Mouse (Mus musculus) E14TG2a.4 (cell line): Measurements from ENCODE around the gene Amh.

ENCODE experiments used
- H3K27me3 ChIP-seq: 2 replicates; pipeline ENCODE4 v1.6.1; 2014; ENCODE audit warnings: low read length, control low read depth; ENCODE audit not compliant: insufficient read depth
- H3K36me3 ChIP-seq: 2 replicates; pipeline ENCODE4 v1.6.1; 2014; ENCODE audit warnings: low read length, control low read depth; ENCODE audit not compliant: insufficient read depth
- H3K4me1 ChIP-seq: replicated peaks from 2 replicates; pipeline ENCODE4 v1.6.1; 2014; ENCODE audit warnings: low read depth, low read length, control low read depth
- H3K4me3 ChIP-seq: replicated peaks from 2 replicates; pipeline ENCODE4 v1.5.1; 2014; ENCODE audit warnings: mild to moderate bottlenecking, low read length
- H3K9me3 ChIP-seq: 2 replicates; pipeline ENCODE4 v1.6.1; 2014; ENCODE audit warnings: low read length, control low read depth
- CTCF ChIP-seq: conservative IDR thresholded peaks from 2 replicates; pipeline ENCODE4 v1.5.1; 2014; ENCODE audit warnings: low read length
- NANOG ChIP-seq: IDR thresholded peaks from 2 replicates; pipeline ENCODE4 v1.6.1; 2014; ENCODE audit warnings: borderline replicate concordance, low read length, mixed read lengths
- POU5F1 ChIP-seq: IDR thresholded peaks from 2 replicates; pipeline ENCODE4 v1.6.1; 2014; ENCODE audit warnings: low read length, borderline replicate concordance

Amh gene

DNA sequence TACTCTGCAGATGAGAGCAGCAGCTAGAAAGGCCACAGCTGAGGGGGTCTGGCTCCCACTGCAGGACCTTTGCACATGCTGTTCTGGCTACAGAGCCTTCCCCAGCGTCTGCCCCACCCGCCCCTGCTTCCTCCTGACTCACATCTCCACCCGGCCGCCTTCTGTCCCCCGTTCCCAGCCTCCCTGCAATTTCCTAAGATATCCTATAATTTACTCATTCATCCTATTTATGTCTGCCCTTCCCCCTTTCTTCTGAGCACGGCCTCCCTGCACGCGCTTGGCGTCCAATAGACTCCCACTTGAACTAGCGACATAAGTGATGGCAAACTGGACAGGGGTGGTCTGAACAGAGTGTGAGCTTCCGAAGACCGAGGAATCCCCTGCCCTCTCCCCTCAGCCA is 40.7 kb downstream of the Amh start:
- Histone ChIP-seq H3K4me1 (peaks cover 67% of the 10 kb centered on the region), H3K4me3 (no peak overlapping the region), H3K36me3 (peaks cover 9% of the 10 kb centered on the region), H3K9me3 (no peaks in the 10 kb centered on the region), H3K27me3 (peaks cover 59% of the 10 kb centered on the region)
- TF ChIP-seq NANOG (no peak), CTCF (no peak)

DNA sequence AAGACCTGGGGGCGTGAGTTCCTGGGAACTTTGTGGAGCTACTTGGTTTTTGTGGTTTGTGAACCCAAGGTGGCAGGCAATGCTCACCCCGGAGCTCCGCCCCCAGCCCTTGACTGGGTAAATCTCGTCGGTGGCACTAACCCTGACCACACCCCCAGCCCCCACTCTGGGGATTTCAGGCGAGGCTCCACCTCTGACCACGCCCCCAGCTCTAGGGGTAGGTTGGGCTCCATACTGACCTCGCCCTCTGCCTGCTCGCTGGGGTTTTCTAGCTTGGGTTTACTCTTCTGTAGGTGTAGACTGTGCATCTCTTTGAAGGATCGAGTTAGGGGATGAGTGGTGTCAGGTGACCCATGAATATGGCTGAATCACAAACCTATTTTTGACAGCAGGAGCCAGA is 43.5 kb downstream of the Amh start:
- Histone ChIP-seq H3K36me3 (peaks cover 37% of the 10 kb centered on the region), H3K4me3 (0 out of 2 replicates have a peak overlapping the region, but pooled peaks have one; percentile 10), H3K27me3 (peaks cover 30% of the 10 kb centered on the region), H3K4me1 (peaks cover 61% of the 10 kb centered on the region), H3K9me3 (no peaks in the 10 kb centered on the region)
- TF ChIP-seq NANOG (no peak), POU5F1 (no peak)

DNA sequence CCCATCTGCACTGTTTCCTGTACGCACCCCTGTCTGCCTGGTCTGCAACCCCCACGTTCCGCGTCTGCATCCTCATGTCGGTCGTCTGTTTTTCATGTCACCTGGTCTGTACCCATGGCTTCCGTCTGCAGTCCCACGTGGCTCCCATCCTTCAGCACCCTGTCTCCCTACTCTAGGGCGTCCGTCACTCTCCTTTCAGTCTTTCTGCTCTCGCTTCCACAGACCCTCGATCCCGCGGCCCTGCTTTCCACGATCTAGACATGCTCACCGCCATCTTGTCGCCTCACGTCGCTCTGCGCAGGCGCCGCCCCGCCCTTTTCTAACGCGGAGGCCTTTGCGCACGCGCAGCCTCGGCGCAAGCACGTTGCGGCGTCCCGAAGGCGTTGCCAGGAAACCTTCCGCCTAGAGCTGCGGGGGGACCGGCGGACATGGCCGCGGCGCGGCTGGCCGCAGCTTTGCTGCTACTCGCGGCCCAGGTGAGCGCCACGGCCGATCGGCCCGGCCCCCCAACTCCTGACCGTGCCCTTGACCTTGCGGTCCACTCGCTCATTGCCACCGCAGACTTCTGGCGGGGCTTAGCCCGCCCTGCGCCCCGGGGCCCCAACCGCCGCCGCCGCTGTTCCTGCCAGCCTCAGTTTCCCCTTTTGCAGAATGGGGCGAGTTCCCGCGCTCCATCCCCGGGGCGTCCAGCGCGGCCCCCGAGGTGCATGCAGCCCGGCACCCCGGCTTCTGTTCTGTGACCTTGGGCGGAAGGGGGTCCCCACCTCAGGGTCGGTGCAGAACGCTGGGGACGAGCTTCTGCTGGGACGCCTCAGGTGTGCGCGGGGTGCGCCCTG is 50.1 kb downstream of the Amh start, which contains the start of the genes Lsm7 and Sppl2b:
Lsm7 (minus strand) TSS at position 297 of the 836 bp plus-strand sequence.
Sppl2b (plus strand) TSS at position 363 of the 836 bp plus-strand sequence.
- Histone ChIP-seq H3K4me3 (peak within 1 kb of the TSS; percentile 95), H3K36me3 (peaks cover 44% of the 10 kb centered on the region), H3K9me3 (no peaks in the 10 kb centered on the region), H3K4me1 (peaks cover 63% of the 10 kb centered on the region), H3K27me3 (no peaks in the 10 kb centered on the region)
- TF ChIP-seq NANOG (no peak), POU5F1 (no peak), CTCF (no peak)

DNA sequence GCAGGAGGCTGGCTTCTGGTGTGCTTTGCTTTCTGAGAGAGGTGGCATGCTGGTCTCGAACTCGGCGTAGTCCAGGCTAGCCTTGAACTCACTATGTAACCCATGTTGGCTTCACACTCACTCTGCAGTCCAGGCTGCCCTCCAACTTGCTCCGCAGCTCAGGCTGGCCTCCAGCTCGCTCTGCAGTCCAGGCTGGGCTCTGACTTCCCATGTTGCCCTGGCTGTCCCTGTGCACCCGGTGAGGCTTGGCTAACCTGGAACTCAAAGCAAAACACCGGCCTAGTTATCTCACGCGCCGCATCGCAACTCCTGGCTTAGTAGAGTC is 50.7 kb downstream of the Amh start:
- H3K4me3 ChIP-seq: peak overlapping the region; percentile 95
- H3K27me3 ChIP-seq: no peaks in the 10 kb centered on the region
- TF ChIP-seq CTCF (no peak), POU5F1 (no peak), NANOG (no peak)
- H3K9me3 ChIP-seq: no peaks in the 10 kb centered on the region
- peaks cover 58% of the 10 kb centered on the region for H3K4me1 ChIP-seq
- peaks cover 38% of the 10 kb centered on the region for H3K36me3 ChIP-seq

DNA sequence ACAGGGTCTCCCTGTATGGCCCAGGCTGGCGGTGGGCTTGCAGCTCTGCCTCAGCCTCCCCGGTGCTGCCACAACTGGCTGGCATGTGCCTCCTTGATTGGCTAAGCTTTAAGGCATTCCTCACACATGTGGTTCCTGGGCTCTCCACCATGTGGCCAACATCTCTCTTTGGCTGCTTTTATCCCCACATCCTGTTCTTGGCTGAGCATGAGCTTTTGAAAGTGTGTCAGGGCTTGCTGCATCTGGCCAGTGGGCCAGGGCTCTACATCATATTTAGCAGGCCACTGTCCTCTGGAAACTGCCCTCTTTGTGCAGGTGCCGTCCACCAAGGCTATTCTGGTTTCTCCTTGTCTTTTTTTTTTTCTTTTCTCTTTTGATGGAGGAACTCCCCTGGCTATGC is 51.2 kb downstream of the Amh start:
- peaks cover 36% of the 10 kb centered on the region for H3K36me3 ChIP-seq
- no peaks in the 10 kb centered on the region for H3K27me3 ChIP-seq
- H3K9me3 ChIP-seq: no peaks in the 10 kb centered on the region
- peaks cover 58% of the 10 kb centered on the region for H3K4me1 ChIP-seq
- TF ChIP-seq CTCF: no peak
- TF ChIP-seq POU5F1: no peak
- peak overlapping the region; percentile 95; the same call in 1 of the 2 replicates for H3K4me3 ChIP-seq

DNA sequence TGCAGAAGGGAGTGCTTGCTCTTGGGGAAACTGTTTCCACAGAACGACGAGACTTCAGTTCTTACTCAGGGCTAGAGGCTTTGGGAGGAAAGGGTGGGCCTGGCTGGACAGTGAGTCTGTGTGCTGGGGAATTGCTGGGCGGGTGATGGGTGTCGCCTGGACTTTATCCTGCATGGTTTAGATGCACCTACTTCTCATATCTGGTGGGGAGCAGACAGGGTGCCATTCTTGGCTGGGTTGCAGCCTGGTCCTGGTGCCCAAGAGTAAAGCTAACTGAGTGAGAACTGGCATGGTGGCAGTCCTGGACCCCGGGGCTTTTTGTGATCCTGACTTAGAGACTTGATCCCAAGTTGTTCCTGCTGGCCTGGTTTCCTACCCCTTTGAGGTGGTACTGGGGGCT is 51.9 kb downstream of the Amh start:
- peaks cover 54% of the 10 kb centered on the region for H3K4me1 ChIP-seq
- TF ChIP-seq CTCF: no peak
- no peak for TF ChIP-seq POU5F1
- TF ChIP-seq NANOG: no peak

More for the DNA sequence above, 51.9 kb downstream of the Amh start:
- Histone ChIP-seq H3K9me3 (no peaks in the 10 kb centered on the region), H3K27me3 (no peaks in the 10 kb centered on the region), H3K36me3 (peaks cover 36% of the 10 kb centered on the region), H3K4me3 (no peak overlapping the region)
